Mouse (Mus musculus): ENCODE measurements around the gene Gbp5. TPM values are rescaled to one million over a fixed set of nuclear protein-coding genes. Genes with fewer than 3 reads are reported as not detected.

Gene Gbp5
- total and polyA plus RNA-seq, 3 experiments = 2.1 to 10.9 (median 6.0) TPM

DNA sequence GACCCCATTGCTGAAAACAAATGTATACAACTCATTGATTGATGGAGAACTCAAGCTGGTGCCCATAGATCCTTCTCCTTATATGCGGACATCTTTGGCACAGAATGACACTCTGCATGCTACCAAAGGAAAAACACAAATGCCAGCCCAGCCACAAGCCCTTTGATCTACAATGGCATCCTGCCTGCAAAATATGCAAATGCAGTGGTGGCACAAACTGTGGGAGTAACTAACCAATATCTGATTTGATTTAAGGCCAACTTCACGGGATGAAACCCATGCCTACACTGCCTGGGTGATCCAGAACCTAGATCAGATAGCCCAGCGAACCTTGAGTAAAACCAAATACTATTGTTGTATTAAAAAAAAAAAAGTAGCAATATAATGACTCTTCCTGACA is 52.9 kb downstream of the Gbp5 start:
- Histone ChIP-seq H3K27me3 (ENCODE audit: control insufficient read depth, insufficient read depth, low read length) (no peaks in the 10 kb centered on the region), H3K9ac (ENCODE audit: low read depth, low read length) (no peak overlapping the region), H3K4me3 (no peak overlapping the region), H3K36me3 (ENCODE audit: control insufficient read depth, insufficient read depth, low read length) (no peaks in the 10 kb centered on the region; the same call in 1 of the 2 replicates), H3K4me1 (ENCODE audit: control insufficient read depth, insufficient read depth, low read length) (no peaks in the 10 kb centered on the region), H3K27ac (no peak overlapping the region), H3K79me2 (replicated peaks; ENCODE audit: control insufficient read depth, insufficient read depth, low read length) (no peaks in the 10 kb centered on the region)
- no peak for DNase-seq
- intact Hi-C loops (cut with DNase I) = no loop called here
- TF ChIP-seq CTCF (IDR thresholded peaks at IDR 0.05) (no peak), EP300 (IDR thresholded peaks at IDR 0.05; ENCODE audit: insufficient read depth, low read depth, low read length) (no peak), POLR2A (IDR thresholded peaks at IDR 0.05; ENCODE audit: insufficient read depth, low read depth, low read length) (no peak)
- WGBS = 65% methylated on average over 3 of the region's 3 CpGs

DNA sequence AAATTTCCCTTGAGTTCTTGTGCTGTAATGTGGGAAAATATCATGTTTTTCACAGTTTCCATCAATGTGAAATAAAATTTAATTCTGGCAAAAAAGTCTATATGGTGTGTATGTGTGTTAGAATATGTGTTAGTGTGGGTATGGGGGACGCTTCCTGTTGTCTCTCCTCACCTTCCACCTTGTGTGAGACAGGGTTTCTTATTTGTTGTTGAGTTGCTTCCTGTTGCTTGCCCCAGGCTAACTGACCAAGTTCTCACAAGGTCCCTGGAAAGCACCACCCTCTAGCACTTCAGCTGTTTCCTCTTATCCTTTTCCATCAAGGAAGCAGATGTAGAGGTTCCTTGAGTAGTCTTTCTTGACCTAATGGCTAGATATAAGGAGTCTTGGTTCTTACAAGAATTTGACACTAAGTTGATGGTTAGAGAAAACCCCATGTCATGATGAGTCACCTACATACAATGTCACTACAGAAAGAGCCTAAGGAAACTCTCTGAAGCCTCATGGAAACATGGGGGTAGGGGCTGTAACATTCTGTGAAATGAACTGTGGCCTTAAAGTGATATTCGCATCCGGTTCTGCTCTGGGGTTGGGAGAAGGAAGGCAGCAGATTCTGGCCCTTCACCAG is 56.4 kb downstream of the Gbp5 start:
- intact Hi-C loops (cut with DNase I) = no loop called here
- 80% methylated on average over 3 of the region's 3 CpGs for WGBS
- Histone ChIP-seq H3K79me2 (replicated peaks; ENCODE audit: control insufficient read depth, insufficient read depth, low read length) (no peaks in the 10 kb centered on the region), H3K36me3 (ENCODE audit: control insufficient read depth, insufficient read depth, low read length) (no peaks in the 10 kb centered on the region; the same call in 1 of the 2 replicates), H3K9ac (ENCODE audit: low read depth, low read length) (no peak overlapping the region), H3K27me3 (ENCODE audit: control insufficient read depth, insufficient read depth, low read length) (no peaks in the 10 kb centered on the region), H3K4me3 (no peak overlapping the region), H3K27ac (no peak overlapping the region), H3K4me1 (ENCODE audit: control insufficient read depth, insufficient read depth, low read length) (no peaks in the 10 kb centered on the region)
- DNase-seq = no peak
- no peak for TF ChIP-seq EP300 (IDR thresholded peaks at IDR 0.05; ENCODE audit: insufficient read depth, low read depth, low read length)
- no peak for TF ChIP-seq CTCF (IDR thresholded peaks at IDR 0.05)
- TF ChIP-seq POLR2A (IDR thresholded peaks at IDR 0.05; ENCODE audit: insufficient read depth, low read depth, low read length) = no peak

DNA sequence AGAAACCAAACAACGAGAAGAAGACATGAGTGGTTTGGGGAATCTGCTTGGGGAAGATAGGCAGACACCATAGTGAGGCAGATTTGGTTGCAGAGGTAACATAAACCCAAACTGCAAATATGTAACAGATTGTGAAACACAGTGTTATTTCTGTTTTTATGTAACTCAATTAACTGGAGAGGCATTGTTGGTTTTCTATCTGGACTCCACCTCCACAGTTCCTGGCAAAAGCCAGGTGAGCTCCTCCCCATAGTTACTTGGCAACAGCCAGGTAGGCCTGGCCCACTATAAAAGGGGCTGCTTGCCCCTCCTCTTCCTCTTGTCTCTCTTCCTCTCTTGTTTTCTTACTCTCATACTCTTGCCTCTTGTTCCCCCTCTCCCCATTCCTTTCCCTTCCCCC is 60.8 kb downstream of the Gbp5 start:
- TF ChIP-seq EP300 (IDR thresholded peaks at IDR 0.05; ENCODE audit: insufficient read depth, low read depth, low read length) = no peak
- no peak for TF ChIP-seq POLR2A (IDR thresholded peaks at IDR 0.05; ENCODE audit: insufficient read depth, low read depth, low read length)
- TF ChIP-seq CTCF (IDR thresholded peaks at IDR 0.05) = no peak
- intact Hi-C loops (cut with DNase I) = no loop called here
- Histone ChIP-seq H3K27me3 (ENCODE audit: control insufficient read depth, insufficient read depth, low read length) (no peaks in the 10 kb centered on the region), H3K36me3 (ENCODE audit: control insufficient read depth, insufficient read depth, low read length) (peaks cover 2% of the 10 kb centered on the region; the same call in 1 of the 2 replicates), H3K4me3 (no peak overlapping the region), H3K4me1 (ENCODE audit: control insufficient read depth, insufficient read depth, low read length) (no peaks in the 10 kb centered on the region), H3K27ac (no peak overlapping the region), H3K79me2 (replicated peaks; ENCODE audit: control insufficient read depth, insufficient read depth, low read length) (no peaks in the 10 kb centered on the region), H3K9ac (ENCODE audit: low read depth, low read length) (no peak overlapping the region)
- no peak for DNase-seq
- WGBS = 66% methylated on average over 1 of the region's 1 CpGs

DNA sequence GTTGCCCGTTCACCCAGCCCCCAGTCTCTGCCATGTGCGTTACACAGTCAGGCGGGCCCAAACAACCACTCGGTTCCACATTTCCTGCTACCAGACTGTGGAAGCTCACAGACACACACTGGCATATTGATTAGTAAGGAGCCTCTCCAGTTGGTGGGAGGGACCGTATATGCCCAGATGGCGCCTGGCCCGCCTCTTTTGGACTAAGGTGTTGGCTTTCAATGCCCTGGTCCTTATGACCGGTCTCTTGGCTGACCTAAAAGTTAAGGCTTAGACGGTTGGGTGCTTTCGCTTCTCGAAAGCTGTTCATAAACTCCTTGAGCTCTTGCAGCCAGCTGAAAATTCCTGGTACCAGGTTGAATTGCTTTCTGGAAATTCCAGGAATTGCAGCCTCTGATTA is 61.8 kb downstream of the Gbp5 start:
- peaks cover 2% of the 10 kb centered on the region; the same call in 1 of the 2 replicates for H3K36me3 ChIP-seq (ENCODE audit: control insufficient read depth, insufficient read depth, low read length)
- no peak overlapping the region for H3K27ac ChIP-seq
- H3K79me2 ChIP-seq (replicated peaks; ENCODE audit: control insufficient read depth, insufficient read depth, low read length) = no peaks in the 10 kb centered on the region
- no peaks in the 10 kb centered on the region for H3K4me1 ChIP-seq (ENCODE audit: control insufficient read depth, insufficient read depth, low read length)
- intact Hi-C loops (cut with DNase I) = no loop called here
- WGBS = 86% methylated on average over 11 of the region's 11 CpGs
- H3K4me3 ChIP-seq = no peak overlapping the region
- no peaks in the 10 kb centered on the region for H3K27me3 ChIP-seq (ENCODE audit: control insufficient read depth, insufficient read depth, low read length)
- no peak overlapping the region for H3K9ac ChIP-seq (ENCODE audit: low read depth, low read length)
- TF ChIP-seq EP300 (IDR thresholded peaks at IDR 0.05; ENCODE audit: insufficient read depth, low read depth, low read length) (no peak), POLR2A (IDR thresholded peaks at IDR 0.05; ENCODE audit: insufficient read depth, low read depth, low read length) (no peak), CTCF (IDR thresholded peaks at IDR 0.05) (no peak)
- DNase-seq = no peak

DNA sequence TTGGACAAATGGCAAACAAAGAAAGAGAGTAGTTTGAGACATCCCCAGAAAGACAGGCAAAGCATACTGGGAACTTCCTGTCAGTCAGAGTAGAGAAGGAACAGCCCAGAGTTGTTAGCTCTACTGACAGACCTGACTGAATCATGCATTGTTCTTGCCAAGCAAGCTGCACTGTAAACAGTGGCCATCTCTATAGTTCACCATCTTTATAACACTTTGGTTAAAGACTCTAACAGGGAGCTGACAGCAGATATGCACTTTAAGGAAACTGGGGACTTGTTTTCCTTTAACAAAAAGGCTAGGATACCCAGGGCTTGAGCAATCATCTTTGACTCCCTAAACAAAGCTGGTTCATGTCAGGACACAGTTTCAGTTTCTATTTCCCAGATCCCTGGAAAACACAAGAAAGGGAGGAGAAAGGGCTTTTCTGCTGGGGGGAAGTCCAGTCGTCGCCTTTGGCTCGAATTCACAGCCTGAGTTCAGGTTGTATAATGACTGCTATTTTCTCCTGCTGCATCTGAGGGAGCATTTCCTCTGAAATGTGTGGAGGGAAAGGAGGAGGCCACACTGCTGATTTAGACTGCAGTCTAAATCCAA is 66.0 kb downstream of the Gbp5 start, which contains the start of gene Gbp3:
Gbp3 (plus strand) TSS at position 395 of the 597 bp plus-strand sequence.
- peaks cover 3% of the 10 kb centered on the region for H3K4me1 ChIP-seq (ENCODE audit: control insufficient read depth, insufficient read depth, low read length)
- DNase-seq = peak; percentile 62 to 73
- no peaks in the 10 kb centered on the region for H3K27me3 ChIP-seq (ENCODE audit: control insufficient read depth, insufficient read depth, low read length)
- TF ChIP-seq POLR2A (IDR thresholded peaks at IDR 0.05; ENCODE audit: insufficient read depth, low read depth, low read length) (peak; percentile 15; the same call in 1 of the 2 replicates), CTCF (IDR thresholded peaks at IDR 0.05) (no peak), EP300 (IDR thresholded peaks at IDR 0.05; ENCODE audit: insufficient read depth, low read depth, low read length) (0 out of 2 replicates have a peak, but pooled peaks have one; percentile 42)
- no peaks in the 10 kb centered on the region for H3K79me2 ChIP-seq (replicated peaks; ENCODE audit: control insufficient read depth, insufficient read depth, low read length)
- intact Hi-C loops (cut with DNase I) = loop anchor here (1.0 to 10.0 kb wide), 5 partner anchors 29 to 165 kb away; partner anchors contain the start of genes Gbp2, Gbp5, Gbp7 and Pdlim5
- WGBS = 15% methylated on average over 3 of the region's 3 CpGs
- peaks cover 4% of the 10 kb centered on the region for H3K36me3 ChIP-seq (ENCODE audit: control insufficient read depth, insufficient read depth, low read length)
- peak within 1 kb of the TSS; percentile 81 for H3K27ac ChIP-seq
- peak within 1 kb of the TSS; percentile 59 for H3K9ac ChIP-seq (ENCODE audit: low read depth, low read length)
- peak within 1 kb of the TSS; percentile 61 for H3K4me3 ChIP-seq
